Mouse (Mus musculus) gastrocnemius, postnatal 25 days (tissue): ENCODE measurements at regions not wholly inside any gene's neighbourhood (a gene's known extent, or its start where the extent isn't known, plus 50 kb on each side); places are given as distances from the start of the nearest gene placed in this dataset.

ENCODE experiments used
- DNase-seq: peaks from one replicate; pipeline ENCODE4 v3.0.0; 2022

GRCm38 (mm10) chr16:86501074-86501952 lies 599.7 kb upstream of the Adamts5 start:
- no peak for DNase-seq

DNA sequence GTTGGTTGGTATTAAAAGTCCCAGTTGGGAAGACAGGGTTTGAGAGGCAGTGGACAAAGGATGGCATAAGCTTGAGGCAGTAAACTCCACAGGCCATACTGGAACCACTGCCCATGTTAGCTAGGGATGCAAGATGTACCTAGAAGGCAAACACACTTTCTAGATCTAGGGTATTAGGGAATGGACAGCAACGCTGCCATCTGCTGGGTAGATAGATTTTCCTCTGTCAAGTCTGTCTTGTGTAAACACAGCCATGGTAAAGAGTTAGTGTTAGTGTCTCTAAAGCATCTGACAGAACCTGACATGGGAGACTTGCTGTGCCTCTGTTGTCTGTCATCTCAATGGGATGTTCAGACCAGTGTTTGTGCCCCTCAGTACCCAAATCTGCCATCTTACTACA lies 573.5 kb upstream of the Adamts5 start:
- DNase-seq, result no peak

DNA sequence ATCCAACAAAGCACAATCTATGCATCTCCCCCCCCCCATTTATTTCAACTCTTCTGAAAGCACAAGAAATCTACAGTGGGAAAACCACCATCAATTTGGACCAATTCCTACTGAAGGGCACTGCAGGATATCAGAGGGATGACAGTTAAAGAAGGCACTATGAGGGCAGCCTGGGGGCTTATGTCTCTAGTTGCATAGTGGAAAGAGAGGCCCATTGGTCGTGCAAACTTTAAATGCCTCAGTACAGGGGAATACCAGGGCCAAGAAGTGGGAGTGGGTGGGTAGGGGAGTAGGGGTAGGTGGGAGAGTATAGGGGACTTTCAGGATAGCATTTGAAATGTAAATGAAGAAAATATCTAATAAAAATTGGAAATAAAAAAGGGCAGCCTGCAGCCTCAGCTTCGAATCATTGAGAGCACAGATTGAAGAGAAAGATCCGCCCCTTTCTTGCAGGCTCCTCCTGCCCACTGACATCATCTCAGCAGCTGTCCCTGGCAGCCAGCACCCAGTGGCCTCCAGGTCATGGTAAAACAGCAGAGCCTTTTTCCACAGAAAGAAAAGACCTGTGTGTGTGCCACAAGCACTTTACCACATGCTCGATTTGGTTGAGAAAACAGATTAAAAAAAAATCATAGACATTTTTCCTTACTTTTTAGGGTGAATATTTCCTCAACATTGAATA lies 571.6 kb upstream of the Adamts5 start:
- peak; percentile 25 for DNase-seq

DNA sequence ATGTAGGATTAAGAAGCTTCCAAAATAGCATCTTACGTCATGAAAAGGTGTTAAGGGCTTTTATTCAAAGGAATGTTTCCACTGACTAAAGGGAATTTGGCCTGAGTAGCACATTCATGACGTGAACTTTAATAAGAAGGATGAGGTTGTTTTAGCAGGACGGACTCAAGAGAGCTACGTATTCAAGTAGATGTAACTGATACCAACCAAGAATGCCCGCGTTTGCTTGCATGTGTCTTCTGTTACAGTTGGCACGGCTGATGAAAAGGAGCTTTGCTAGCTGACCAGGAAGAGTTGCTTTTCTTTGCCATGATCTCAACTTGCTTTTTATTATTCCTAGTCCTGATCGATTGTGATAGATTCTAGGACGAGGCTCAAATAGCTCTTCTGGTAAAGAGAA lies 559.4 kb upstream of the Adamts5 start:
- no peak for DNase-seq

GRCm38 (mm10) chr16:86456649-86457048 lies 555.0 kb upstream of the Adamts5 start:
- DNase-seq, result no peak

- DNase-seq, result no peak
Observed at GRCm38 (mm10) chr16:86454810-86455209, 553.2 kb upstream of the Adamts5 start.

- DNase-seq, result no peak
Observed at GRCm38 (mm10) chr16:86454031-86454430, 552.4 kb upstream of the Adamts5 start.

DNA sequence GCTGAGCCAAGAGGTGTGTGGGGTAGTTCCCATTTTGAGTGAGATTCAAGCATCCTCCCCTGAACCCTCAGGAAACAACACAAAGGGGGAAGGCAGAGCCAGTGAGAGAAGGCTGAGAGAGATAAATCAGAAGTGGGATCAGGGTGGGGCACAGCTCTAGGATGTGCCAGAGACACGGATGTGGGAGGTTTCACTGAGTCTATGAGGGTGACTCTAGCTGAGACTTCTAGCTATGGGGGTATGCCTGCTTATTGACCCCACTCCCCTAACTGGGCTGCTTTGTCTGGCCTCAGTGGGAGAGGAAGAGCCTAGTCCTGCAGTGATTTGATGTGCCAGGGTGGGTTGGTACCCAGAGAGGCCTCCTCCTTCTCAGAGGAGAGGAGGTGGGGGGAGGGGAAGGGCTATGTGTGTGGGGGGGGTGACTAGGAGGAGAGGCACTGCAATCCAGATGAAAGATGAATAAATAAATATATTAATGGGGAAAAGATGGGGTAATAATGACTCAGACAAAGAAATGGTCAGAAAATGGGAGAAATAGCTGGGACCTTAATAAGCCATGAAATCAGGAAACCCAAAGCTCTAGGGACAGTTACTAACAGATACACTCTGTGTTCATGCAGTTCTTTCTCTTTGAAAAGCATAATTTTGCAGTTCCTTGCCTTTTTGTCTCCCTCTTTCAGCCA lies 547.0 kb upstream of the Adamts5 start:
- no peak for DNase-seq

GRCm38 (mm10) chr16:86419458-86419857 lies 517.8 kb upstream of the Adamts5 start:
- peak; percentile 6 for DNase-seq

- no peak for DNase-seq
Observed at GRCm38 (mm10) chr16:86404309-86404708, 502.7 kb upstream of the Adamts5 start.

DNA sequence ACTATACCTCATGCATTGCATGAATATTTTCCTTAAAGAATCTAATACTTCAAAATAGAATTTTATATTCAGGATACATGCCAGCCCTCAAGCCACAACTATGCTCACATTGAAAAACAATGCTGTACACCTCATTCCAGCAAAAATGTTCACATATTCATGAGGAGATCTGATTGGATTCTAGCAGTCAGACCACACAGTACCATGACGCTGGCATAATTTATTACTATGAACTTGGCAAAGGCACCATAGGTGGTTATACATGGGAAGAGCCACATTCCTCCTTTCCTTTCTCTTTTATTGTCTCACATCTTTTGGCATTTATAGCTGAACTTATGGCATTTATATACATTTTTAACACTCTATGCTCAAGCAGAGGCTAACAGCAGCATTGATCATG lies 499.8 kb upstream of the Adamts5 start:
- no peak for DNase-seq

DNA sequence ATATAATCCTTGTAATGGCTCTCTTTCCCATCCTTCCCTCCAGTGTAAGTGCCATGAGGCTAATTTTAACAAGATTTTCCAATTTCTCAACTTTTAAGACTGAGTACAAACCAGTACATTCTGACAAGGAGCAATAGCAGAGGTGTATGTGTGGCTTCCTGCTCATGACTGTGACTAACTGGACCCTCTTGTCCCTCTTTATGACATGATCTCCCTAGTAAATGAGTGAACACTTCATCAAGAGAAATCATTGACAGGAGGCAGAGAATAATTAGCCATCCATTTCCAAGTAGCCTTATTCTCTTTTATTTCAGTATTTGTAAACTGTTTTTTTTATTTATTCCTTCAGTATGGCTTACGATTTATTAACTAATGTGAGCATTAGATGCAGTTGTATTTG lies 497.7 kb upstream of the Adamts5 start:
- DNase-seq, result no peak

DNA sequence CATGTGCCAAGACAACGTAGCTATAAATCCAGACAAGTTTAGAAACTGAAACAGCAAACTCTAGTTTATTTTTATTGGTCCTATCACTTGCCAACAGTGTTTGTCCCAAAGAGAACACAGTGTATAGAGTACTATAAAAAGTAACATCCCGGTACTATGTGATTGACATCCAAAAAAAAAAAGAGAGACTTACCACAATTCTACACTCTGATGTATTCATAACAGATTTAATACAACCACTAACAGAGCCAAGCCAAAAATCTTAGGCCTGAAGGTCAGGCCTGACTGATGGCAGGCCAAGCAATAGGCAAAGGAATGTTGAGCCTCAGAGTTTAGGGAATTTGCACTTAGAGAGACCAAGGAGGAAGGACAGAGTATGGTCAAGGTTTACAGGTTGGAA lies 495.9 kb upstream of the Adamts5 start:
- DNase-seq, result no peak

- no peak for DNase-seq
Observed at GRCm38 (mm10) chr16:86389063-86389723, 487.6 kb upstream of the Adamts5 start.

DNA sequence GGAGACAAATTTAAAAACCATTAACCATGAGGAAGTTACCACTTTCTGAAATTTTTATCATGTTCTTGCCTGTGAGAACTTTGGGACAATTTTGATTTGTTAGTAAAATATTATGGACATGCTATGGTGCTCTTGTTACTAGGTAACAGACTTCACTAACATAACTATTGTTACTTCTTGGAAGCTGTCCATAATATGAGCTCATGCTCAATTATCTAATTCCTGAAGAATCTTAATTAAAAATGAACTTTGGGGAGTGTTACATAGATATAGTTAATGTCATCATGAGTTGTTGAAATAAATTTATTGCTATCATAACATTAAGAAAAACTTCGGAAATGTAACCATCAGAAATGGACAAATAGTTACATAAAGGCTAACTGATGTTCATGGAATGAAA lies 486.5 kb upstream of the Adamts5 start:
- no peak for DNase-seq

GRCm38 (mm10) chr16:86377991-86378390 lies 476.4 kb upstream of the Adamts5 start:
- peak; percentile 10 for DNase-seq

GRCm38 (mm10) chr16:86371652-86372051 lies 470.0 kb upstream of the Adamts5 start:
- DNase-seq, result no peak

- DNase-seq, result no peak
Observed at GRCm38 (mm10) chr16:86368449-86368848, 466.8 kb upstream of the Adamts5 start.

DNA sequence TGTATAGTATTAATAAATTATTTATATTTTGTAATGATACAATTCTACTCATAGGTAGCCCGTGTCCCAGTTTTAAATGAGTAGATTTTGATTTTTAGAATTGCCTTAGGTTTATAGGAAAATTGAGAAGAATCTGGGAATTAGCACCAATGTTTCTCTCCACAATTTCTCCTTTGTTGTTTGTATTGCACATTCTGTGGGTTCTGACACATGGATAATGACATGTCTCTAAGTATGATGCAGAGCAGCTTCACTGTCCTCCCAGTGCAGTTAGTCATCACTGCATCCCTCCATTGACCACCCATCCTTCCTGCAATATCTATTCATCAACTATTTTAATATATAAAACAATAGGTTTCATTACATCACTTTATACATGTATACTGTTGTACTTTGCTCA lies 464.6 kb upstream of the Adamts5 start:
- no peak for DNase-seq

DNA sequence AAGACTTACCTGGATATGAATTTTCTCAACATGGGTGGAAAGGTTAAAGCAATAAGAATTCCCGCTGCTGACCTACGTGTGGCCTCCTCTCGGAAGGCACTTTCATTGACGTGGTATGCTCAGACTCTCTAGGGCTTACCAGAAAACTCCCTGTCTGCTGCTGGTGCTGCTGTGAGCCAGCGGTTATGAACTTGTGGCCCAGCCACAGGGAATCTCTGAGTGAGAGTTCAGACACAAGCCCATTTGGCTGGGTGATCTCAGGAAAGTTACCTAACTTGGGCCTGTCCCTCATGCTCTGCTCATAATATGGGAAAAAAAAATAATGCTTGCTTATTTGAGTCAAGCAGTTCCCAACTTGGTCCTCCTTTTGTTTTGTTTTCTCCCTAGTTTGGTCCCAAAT lies 459.5 kb upstream of the Adamts5 start:
- DNase-seq, result no peak

- no peak for DNase-seq
Observed at GRCm38 (mm10) chr16:86355036-86355435, 453.4 kb upstream of the Adamts5 start.

- DNase-seq, result no peak
Observed at GRCm38 (mm10) chr16:86347753-86348152, 446.1 kb upstream of the Adamts5 start.

GRCm38 (mm10) chr16:86346916-86347315 lies 445.3 kb upstream of the Adamts5 start:
- DNase-seq, result no peak
